Mouse (Mus musculus): ENCODE measurements at regions not wholly inside any gene's neighbourhood (a gene's known extent, or its start where the extent isn't known, plus 50 kb on each side); places are given as distances from the start of the nearest gene placed in this dataset.
"Not testable (repeated sequence)": the region's sequence is repeated elsewhere in the genome, so short reads cannot be mapped to it uniquely, and the experiment has no call there.

- H3K27me3 ChIP-seq (replicated peaks): no peaks in the 10 kb centered on the region
- H3K4me3 ChIP-seq: no peak overlapping the region
- 96% methylated on average over 1 of the region's 1 CpGs for WGBS
- no peak for ATAC-seq (ENCODE audit: low FRiP score, low read depth)
- no peak overlapping the region for H3K4me2 ChIP-seq (replicated peaks)
- H3K9ac ChIP-seq: no peak overlapping the region
- no peaks in the 10 kb centered on the region for H3K9me3 ChIP-seq
- peaks cover 2% of the 10 kb centered on the region; the same call in 1 of the 2 replicates for H3K4me1 ChIP-seq
- no peaks in the 10 kb centered on the region for H3K36me3 ChIP-seq
- H3K27ac ChIP-seq: no peak overlapping the region
These were observed 116.8 kb upstream of the Mettl4 start for GRCm38 (mm10) chr17:94866630-94867029.

GRCm38 (mm10) chr17:94864531-94865318 lies 114.9 kb upstream of the Mettl4 start:
- H3K4me1 ChIP-seq; H3K9me3 ChIP-seq; H3K36me3 ChIP-seq; H3K27me3 ChIP-seq (replicated peaks); H3K27ac ChIP-seq: not testable (repeated sequence)
- H3K4me3 ChIP-seq: peak overlapping the region; percentile 48
- 11% methylated on average over 20 of the region's 21 CpGs for WGBS
- H3K9ac ChIP-seq: 0 out of 2 replicates have a peak overlapping the region, but pooled peaks have one; percentile 50
- peak; percentile 95 for ATAC-seq (ENCODE audit: low FRiP score, low read depth)
- H3K4me2 ChIP-seq (replicated peaks): peak overlapping the region; percentile 64

GRCm38 (mm10) chr17:94854698-94855097 lies 104.9 kb upstream of the Mettl4 start:
- H3K27me3 ChIP-seq (replicated peaks); H3K4me2 ChIP-seq (replicated peaks); H3K27ac ChIP-seq; H3K9me3 ChIP-seq; H3K9ac ChIP-seq; H3K4me3 ChIP-seq; H3K4me1 ChIP-seq; ATAC-seq (ENCODE audit: low FRiP score, low read depth); H3K36me3 ChIP-seq: not testable (repeated sequence)
- WGBS: 93% methylated on average over 4 of the region's 4 CpGs

- Histone ChIP-seq H3K9ac (peak overlapping the region; percentile 69), H3K9me3 (no peaks in the 10 kb centered on the region), H3K4me1 (0 out of 2 replicates have a peak, but pooled peaks cover 11% of the 10 kb centered on the region), H3K4me2 (replicated peaks) (peak overlapping the region; percentile 83), H3K36me3 (peaks cover 4% of the 10 kb centered on the region; the same call in 1 of the 2 replicates), H3K27me3 (replicated peaks) (no peaks in the 10 kb centered on the region), H3K4me3 (peak overlapping the region; percentile 52), H3K27ac (peak overlapping the region; percentile 54; the same call in 1 of the 2 replicates)
- 1% methylated on average over 20 of the region's 20 CpGs for WGBS
- peak; percentile 98 for ATAC-seq (ENCODE audit: low FRiP score, low read depth)
These were observed 84.8 kb upstream of the Mettl4 start for GRCm38 (mm10) chr17:94834446-94835117.

GRCm38 (mm10) chr17:94834067-94834445 lies 84.2 kb upstream of the Mettl4 start:
- H3K9me3 ChIP-seq; H3K36me3 ChIP-seq; H3K27me3 ChIP-seq (replicated peaks); H3K27ac ChIP-seq: not testable (repeated sequence)
- H3K4me2 ChIP-seq (replicated peaks): peak overlapping the region; percentile 83
- peak overlapping the region; percentile 69 for H3K9ac ChIP-seq
- 0 out of 2 replicates have a peak, but pooled peaks cover 11% of the 10 kb centered on the region for H3K4me1 ChIP-seq
- WGBS: 6% methylated on average over 9 of the region's 9 CpGs
- H3K4me3 ChIP-seq: peak overlapping the region; percentile 52
- ATAC-seq (ENCODE audit: low FRiP score, low read depth): peak; percentile 49; the same call in 1 of the 2 replicates

GRCm38 (mm10) chr17:94826415-94826814 lies 76.6 kb upstream of the Mettl4 start:
- WGBS: 89% methylated on average over 1 of the region's 1 CpGs
- not testable (repeated sequence) for H3K9ac ChIP-seq; H3K27ac ChIP-seq; H3K4me3 ChIP-seq; H3K4me2 ChIP-seq (replicated peaks); ATAC-seq (ENCODE audit: low FRiP score, low read depth); H3K4me1 ChIP-seq; H3K27me3 ChIP-seq (replicated peaks)
- Histone ChIP-seq H3K36me3 (peaks cover 15% of the 10 kb centered on the region), H3K9me3 (peaks cover 32% of the 10 kb centered on the region)

GRCm38 (mm10) chr17:94808758-94809157 lies 58.9 kb upstream of the Mettl4 start:
- H3K36me3 ChIP-seq: peaks cover 3% of the 10 kb centered on the region; the same call in 1 of the 2 replicates
- no peak overlapping the region for H3K9ac ChIP-seq
- ATAC-seq (ENCODE audit: low FRiP score, low read depth): no peak
- no peak overlapping the region for H3K27ac ChIP-seq
- H3K4me3 ChIP-seq: no peak overlapping the region
- no peaks in the 10 kb centered on the region; the same call in 1 of the 2 replicates for H3K27me3 ChIP-seq (replicated peaks)
- 0 out of 2 replicates have a peak, but pooled peaks cover 13% of the 10 kb centered on the region for H3K9me3 ChIP-seq
- H3K4me2 ChIP-seq (replicated peaks): no peak overlapping the region
- no peaks in the 10 kb centered on the region for H3K4me1 ChIP-seq

Measured in neural tube, embryonic 12.5 days (tissue).